Mouse (Mus musculus) adrenal gland, adult (tissue): ENCODE results near the gene Cebpb.

ENCODE experiments used
- DNase-seq, 2 experiments: peaks; one replicate each; pipeline ENCODE4 v3.0.0; 2022 to 2023; ENCODE audit warnings: low spot score in 1 of 2; ENCODE audit not compliant: inconsistent age in 2 of 2

Gene Cebpb

GRCm38 (mm10) chr2:167690962-167691311, 2.2 kb downstream of the Cebpb start:
- peak; percentile 80 to 88 for DNase-seq

DNA sequence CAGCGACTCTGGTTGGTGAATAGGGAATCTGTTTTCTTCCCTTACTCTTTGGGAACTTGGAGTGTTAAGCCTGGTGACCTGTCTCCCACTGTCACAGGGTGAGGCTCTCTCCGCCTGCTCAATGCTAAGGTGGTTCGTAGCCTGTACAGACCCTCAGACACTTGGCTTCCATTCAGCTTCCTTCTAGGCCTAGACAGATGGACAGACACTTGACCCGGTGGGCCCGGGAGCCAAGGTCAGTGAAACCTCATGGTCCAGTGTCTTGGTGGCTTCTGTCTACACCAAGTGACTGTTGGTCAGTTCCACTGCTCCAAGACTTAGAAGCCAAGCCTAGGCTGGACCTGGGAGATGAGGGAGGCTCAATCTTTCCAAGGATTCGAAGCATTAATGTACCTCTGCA, 2.7 kb downstream of the Cebpb start:
- no peak for DNase-seq

DNA sequence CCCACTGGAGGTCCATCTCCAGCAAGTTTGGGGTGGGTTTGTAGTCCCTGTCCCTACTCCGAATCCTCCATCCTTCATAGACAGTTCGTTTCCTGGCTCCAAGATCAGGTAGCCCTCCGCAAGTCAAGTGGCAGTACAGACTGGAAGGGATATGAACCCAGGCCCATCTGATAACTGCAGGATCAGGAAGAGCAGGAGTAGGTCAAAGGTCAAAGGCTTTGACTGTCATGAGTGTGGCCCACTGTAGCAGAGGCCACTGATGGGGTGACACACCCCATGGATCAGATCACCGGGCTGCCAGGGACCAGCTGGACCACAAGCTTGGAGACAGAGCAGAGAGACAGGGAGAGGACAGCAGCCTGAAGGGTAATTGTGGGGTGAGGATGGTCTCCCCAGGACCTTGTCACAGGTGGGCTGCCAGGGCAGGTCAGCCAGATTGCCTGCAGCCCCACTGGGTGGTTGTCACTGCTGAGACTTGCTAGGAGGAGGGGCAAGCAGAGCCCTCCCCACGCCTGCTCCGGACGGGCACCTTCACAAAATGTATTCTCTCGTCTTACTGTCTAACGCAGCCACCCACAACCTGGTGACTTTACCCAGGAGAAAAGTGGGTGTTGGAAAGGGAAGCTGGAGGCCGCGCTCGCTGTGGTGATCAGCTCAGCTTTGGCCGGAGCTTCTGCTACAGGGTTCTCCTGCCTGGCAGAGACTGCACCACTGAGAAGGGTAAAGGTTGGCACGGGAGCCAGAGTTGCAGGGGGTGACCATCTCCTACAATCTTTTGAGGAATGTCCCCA, 3.4 kb downstream of the Cebpb start:
- peak in 1 of 2 experiments; percentile 77 for DNase-seq

- peak in 1 of 2 experiments; percentile 83 for DNase-seq
Measured at GRCm38 (mm10) chr2:167692831-167693230, 4.1 kb downstream of the Cebpb start.

- DNase-seq, result peak in 1 of 2 experiments; percentile 74
Measured at GRCm38 (mm10) chr2:167693540-167693939, 4.8 kb downstream of the Cebpb start.

DNA sequence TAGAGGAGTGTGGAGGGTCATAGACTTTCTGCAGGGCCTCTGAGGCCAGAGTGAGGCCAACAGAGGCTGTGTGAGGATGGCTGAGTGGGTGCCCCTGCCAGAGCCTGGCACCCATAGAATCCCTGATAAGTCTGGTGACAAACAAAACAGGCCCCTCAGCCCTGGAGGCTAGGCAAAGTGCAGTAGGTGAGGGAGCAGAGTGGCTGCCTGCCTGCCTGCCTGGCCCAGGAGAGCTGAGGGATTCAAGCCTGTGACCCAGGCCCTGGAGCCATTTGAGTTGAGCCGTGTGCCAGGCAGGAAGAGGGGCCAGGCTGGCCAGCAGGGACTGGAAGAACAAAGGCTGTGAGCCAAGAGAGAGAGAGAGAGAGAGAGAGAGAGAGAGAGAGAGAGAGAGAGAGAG, 5.5 kb downstream of the Cebpb start:
- no peak for DNase-seq

- peak in 1 of 2 experiments; percentile 60 for DNase-seq
Measured at GRCm38 (mm10) chr2:167694963-167695362, 6.2 kb downstream of the Cebpb start.

DNA sequence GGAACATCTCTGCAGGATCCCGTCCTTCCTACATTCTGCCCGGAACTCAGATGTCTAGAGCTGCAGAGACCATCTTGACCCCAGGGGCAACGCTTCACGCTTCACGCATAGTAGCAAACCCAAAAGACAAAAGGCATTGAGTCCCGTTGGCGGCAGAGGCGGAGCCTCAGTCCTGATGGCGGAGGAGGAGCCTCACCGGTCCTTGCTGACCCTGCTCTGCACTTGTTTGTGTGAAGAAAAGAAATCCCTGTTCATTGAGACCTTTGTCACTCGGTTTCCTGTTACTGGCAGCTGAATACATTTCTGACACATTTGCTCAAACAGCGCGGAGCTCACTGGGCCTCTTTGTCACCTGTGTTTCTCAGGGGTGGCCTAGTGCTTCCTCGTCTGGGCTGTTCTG, 6.8 kb downstream of the Cebpb start:
- peak in 1 of 2 experiments; percentile 65 for DNase-seq

- DNase-seq, result peak in 1 of 2 experiments; percentile 86
Measured at GRCm38 (mm10) chr2:167696143-167696542, 7.4 kb downstream of the Cebpb start.

DNA sequence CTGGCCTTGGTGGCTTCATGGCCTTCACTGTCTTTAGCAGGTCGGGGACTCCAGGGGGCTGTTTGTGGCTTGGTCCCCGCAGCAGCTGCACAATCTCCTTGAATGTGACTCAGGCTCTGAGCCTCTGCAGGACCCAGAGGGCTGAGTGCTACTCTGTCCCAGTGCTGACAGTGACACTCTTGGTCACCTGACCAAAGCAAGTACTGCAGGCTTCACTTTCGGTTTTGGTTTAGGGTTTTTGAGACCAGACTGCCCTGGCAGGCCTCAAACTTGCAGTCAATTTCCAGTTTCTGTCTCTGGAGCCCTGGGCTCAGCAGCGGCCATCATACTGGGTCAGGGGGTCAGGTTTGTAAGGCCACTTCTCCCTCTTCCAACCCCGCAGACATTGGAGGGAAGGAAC, 9.2 kb downstream of the Cebpb start:
- peak; percentile 86 to 95 for DNase-seq

- DNase-seq, result peak; percentile 66 to 87
Measured at GRCm38 (mm10) chr2:167700018-167700417, 11.3 kb downstream of the Cebpb start.

DNA sequence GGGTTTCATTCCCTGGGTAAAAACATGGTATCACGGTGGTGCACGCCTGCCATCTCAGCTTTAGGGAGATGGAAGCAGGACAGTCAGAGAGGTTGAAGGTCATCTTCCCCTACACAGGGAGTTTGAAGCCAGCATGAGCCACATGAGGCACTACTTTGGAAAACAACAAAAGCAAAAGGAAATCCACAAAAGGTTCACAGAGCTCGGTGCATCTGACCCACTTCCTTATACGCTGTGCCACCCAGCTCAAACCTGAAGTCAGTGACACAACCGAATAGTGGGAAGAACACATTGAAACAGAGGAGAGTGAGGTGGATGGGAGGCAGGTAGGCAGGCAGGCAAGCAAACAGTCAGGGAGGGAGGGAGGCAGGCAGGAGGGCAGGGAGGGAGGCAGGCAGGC, 12.8 kb downstream of the Cebpb start:
- no peak for DNase-seq

DNA sequence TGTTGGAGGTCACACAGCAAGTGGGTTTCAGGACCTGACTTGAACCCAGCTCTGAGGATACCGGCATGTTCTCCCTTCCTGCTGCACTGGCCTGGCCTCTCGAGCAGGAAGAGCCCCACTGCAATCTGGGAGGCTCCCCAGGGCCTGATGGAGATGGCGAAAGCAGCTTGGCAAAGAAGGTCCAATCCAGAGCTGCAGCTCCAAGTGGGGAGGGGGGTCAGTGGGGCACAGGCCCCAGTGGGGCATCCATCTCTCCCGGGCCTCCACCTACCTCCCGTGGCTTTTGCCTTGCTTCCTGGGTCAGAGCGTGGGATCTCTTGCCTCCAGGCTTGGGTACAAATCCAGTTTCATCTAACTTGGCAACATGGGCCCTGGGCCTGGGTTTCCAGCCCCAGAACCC, 13.4 kb downstream of the Cebpb start:
- DNase-seq, result peak in 1 of 2 experiments; percentile 65

DNA sequence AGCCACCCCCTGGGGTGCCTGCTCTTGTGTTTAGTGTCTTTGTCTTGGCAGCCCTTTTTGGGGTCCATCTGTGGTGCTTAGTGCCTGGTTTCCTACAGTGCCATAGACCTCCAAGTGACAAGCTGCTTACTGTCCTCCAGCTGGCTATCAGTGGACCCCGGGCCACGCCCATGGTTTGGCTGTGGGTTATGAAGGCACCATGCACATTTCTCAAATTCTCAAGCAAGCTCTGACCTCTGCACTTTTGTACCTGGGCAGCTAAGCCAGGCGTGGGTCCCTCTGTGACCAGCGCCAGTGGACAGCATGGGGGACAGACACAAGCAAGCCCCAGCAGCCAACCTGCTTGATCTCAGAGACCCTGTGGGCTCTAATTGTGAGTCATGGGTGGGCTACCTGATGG, 15.7 kb downstream of the Cebpb start:
- DNase-seq, result no peak

DNA sequence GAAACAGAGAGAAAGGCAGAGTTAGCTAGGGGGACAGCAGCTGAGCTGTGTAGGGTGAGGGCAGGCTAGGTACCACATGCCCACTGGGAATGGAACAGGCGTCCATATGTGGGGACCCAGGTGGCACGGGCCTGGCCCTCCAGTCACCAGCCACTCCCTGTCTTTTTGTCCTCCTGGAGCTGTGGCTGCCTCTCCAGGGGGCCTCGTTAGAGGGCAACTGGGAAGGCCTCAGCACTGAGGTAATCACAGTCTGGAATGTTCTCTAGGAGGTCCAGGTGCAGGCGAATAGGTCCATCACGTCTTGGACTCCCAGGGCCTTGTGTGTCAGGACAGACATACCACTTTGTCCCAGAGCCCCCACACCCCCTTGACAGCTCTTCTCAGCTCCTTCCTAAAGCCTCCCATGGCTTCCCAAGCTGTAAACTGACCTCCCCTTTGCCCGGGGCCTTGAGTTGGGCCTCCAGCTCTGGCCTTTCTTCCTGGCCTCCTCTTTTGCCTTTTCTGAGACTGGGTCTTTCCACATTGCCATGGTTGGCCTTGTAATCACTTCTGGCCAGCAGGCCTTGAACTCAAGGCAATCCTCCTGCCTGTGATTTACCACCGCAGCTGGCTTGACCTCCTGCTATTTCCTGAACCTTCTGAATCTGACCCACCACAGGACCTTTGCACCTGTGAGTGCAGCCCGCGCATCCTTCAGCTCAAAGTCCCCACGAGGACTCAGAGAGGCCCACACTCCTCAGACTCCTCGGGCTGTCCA, 17.6 kb downstream of the Cebpb start:
- peak in 1 of 2 experiments; percentile 86 for DNase-seq

- peak; percentile 49 to 81 for DNase-seq
Measured at GRCm38 (mm10) chr2:167708373-167708772, 19.7 kb downstream of the Cebpb start.

GRCm38 (mm10) chr2:167709969-167710368, 21.3 kb downstream of the Cebpb start:
- DNase-seq, result no peak

DNA sequence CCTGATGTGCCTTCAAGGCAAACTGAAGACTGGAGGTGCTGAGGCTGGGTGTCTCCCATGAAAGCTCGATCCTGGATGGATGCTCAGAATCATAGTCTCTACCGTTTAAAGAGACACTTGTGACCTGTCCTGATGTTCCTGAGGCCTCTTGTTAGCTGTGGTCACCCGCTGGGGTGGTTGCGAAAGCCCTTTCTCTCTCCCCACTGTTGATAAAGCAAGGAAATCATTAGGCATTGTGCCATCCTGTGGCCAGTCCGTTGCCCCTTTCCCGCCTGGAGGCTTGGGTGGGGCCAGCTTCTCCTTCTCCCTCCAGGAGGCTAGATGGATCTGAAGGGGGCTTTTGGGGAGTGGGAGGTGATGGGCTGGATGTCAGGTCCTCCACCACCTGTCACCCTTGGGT, 21.9 kb downstream of the Cebpb start:
- DNase-seq, result peak in 1 of 2 experiments; percentile 60

GRCm38 (mm10) chr2:167712872-167713821, 24.4 kb downstream of the Cebpb start:
- peak in 1 of 2 experiments; percentile 64 for DNase-seq

DNA sequence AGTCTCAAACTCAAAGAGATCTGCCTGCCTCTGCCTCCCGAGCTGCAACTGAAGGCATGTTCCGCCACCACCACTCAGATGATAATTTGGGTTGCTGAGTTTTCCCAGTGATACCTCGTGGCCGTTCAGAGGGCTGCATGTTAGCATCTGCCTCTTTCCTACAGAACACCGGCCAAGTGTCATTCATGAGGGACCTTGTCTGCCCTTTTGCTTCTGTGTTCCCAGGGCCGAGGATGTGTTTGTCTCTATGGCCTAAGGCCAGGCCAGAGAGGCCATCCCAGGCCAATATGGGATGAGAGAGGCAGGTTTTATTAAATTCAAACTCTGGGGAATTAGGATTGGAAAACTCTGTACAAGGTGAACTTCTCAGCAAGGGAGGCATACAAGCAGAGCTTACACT, 25.6 kb downstream of the Cebpb start:
- DNase-seq, result peak in 1 of 2 experiments; percentile 38

GRCm38 (mm10) chr2:167715008-167715407, 26.3 kb downstream of the Cebpb start:
- peak in 1 of 2 experiments; percentile 36 for DNase-seq
